Mouse (Mus musculus) embryo, embryonic 11 days (tissue): ENCODE data around the gene Mybpc3.

Experiments
- DNase-seq: peaks from one replicate; pipeline ENCODE4 v3.0.0-alpha.2; 2015

Gene Mybpc3

GRCm38 (mm10) chr2:91125101-91125500 lies 7.2 kb downstream of the Mybpc3 start:
- DNase-seq: no peak

- no peak for DNase-seq
Measured at GRCm38 (mm10) chr2:91128761-91129160, 10.8 kb downstream of the Mybpc3 start.

- DNase-seq: no peak
Measured at GRCm38 (mm10) chr2:91130126-91130525, 12.2 kb downstream of the Mybpc3 start.

- no peak for DNase-seq
Measured at GRCm38 (mm10) chr2:91131251-91131650, 13.3 kb downstream of the Mybpc3 start.

- no peak for DNase-seq
Measured at GRCm38 (mm10) chr2:91132035-91132434, 14.1 kb downstream of the Mybpc3 start.

- DNase-seq: no peak
Measured at GRCm38 (mm10) chr2:91136513-91137412, 18.8 kb downstream of the Mybpc3 start.

GRCm38 (mm10) chr2:91137481-91137880 lies 19.5 kb downstream of the Mybpc3 start:
- DNase-seq: no peak

GRCm38 (mm10) chr2:91139311-91139710 lies 21.4 kb downstream of the Mybpc3 start:
- DNase-seq: no peak

GRCm38 (mm10) chr2:91139764-91140163 lies 21.8 kb downstream of the Mybpc3 start:
- no peak for DNase-seq

- DNase-seq: no peak
Measured at GRCm38 (mm10) chr2:91142920-91143319, 25.0 kb downstream of the Mybpc3 start.

- DNase-seq: no peak
Measured at GRCm38 (mm10) chr2:91143401-91143800, 25.5 kb downstream of the Mybpc3 start.

- no peak for DNase-seq
Measured at GRCm38 (mm10) chr2:91148101-91148500, 30.2 kb downstream of the Mybpc3 start.

GRCm38 (mm10) chr2:91151331-91151730 lies 33.4 kb downstream of the Mybpc3 start:
- no peak for DNase-seq

- DNase-seq: no peak
Measured at GRCm38 (mm10) chr2:91152885-91153377, 35.0 kb downstream of the Mybpc3 start.

- DNase-seq: no peak
Measured at GRCm38 (mm10) chr2:91154091-91154490, 36.1 kb downstream of the Mybpc3 start.

GRCm38 (mm10) chr2:91157002-91157752 lies 39.2 kb downstream of the Mybpc3 start:
- no peak for DNase-seq

GRCm38 (mm10) chr2:91160591-91160990 lies 42.6 kb downstream of the Mybpc3 start:
- no peak for DNase-seq

GRCm38 (mm10) chr2:91162952-91163351 lies 45.0 kb downstream of the Mybpc3 start:
- DNase-seq: no peak

GRCm38 (mm10) chr2:91163532-91163931 lies 45.6 kb downstream of the Mybpc3 start:
- DNase-seq: no peak

GRCm38 (mm10) chr2:91164991-91165390 lies 47.0 kb downstream of the Mybpc3 start:
- DNase-seq: no peak

- DNase-seq: no peak
Measured at GRCm38 (mm10) chr2:91167629-91168028, 49.7 kb downstream of the Mybpc3 start.

- DNase-seq: no peak
Measured at GRCm38 (mm10) chr2:91169587-91170322, 51.8 kb downstream of the Mybpc3 start.

GRCm38 (mm10) chr2:91175490-91175889 lies 57.5 kb downstream of the Mybpc3 start:
- DNase-seq: no peak
